ENCODE assay signal across 15 mouse cellular contexts in the genomic region with DNA sequence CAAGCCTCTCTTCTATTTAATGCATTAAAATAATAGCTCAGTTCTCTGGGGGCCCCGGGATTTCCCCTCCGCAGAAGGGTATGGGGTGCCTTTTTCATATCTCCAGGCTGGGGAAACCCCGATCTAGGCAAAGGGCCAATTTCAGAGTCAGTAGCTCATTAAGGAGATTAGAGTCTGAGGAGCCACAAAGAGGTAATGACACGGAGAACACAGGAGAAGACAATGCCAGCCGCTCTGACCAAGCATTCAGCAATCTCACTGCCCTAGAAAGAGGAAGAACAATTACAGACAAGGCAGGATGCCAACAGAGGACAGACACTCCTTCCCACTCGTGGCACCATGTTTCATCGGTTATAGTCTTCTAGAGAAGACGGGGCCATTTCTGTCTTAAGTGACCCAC. TPM values are rescaled to one million over a fixed set of nuclear protein-coding genes. Genes with fewer than 3 reads are reported as not detected.
DNase-seq lines count a peak whose midpoint lies in the region; ATAC-seq and TF ChIP-seq lines count a peak whose summit lies in the region.
"Had no signal": no experiment of that assay in that cellular context is flagged by ENCODE, and none has a peak within 500 bp of the region (broad histone marks: within the 10 kb centered on the region; RNA-seq: fewer than 3 reads in every experiment).

No protein-coding gene starts in this region.

- no peak overlapping the region for H3K4me3 ChIP-seq in layer of hippocampus, adult 2 months
- H3K4me3 ChIP-seq: neural tube, embryonic 12.5 days had no signal

- TF ChIP-seq CTCF in layer of hippocampus, adult 2 months (conservative IDR thresholded peaks at IDR 0.05), result no peak

- peak; percentile 7 for DNase-seq in lung, postnatal 14 days
- DNase-seq in lung, postnatal 4 days, result no peak
- peak; percentile 27 to 40 for DNase-seq in natural killer cell, adult 2 months (ENCODE audit: low spot score in 2 of 2)
- DNase-seq in thymus, postnatal 4 days, result no peak
- DNase-seq in layer of hippocampus, adult 2 months (ENCODE audit: low spot score in 2 of 2), result no peak
- DNase-seq: adrenal gland, postnatal 14 days; cerebellum, adult 11 months; gastrocnemius, postnatal 14 days; kidney, postnatal 14 days; layer of hippocampus, postnatal 36 days; right cerebral cortex, postnatal 14 days had no signal

- H3K27ac ChIP-seq in layer of hippocampus, adult 2 months, result no peak overlapping the region
- H3K27ac ChIP-seq: neural tube, embryonic 12.5 days had no signal

- ATAC-seq in CD4-positive, CD25-positive, alpha-beta regulatory T cell, adult 4 months, result peak; percentile 97
- peak; percentile 85 for ATAC-seq in activated CD4-positive, CD25-positive, alpha-beta regulatory T cell, adult 4 months

RNA-seq across cellular contexts. Expression of a gene that starts 17.3 kb away (rescaled TPM):
- polyA plus RNA-seq in CD4-positive, CD25-positive, alpha-beta regulatory T cell, adult 4 months (2017; shearing (Covaris generic)), result 10 to 100 TPM; 46.6 to 51.0 TPM
- polyA plus RNA-seq in activated CD4-positive, CD25-positive, alpha-beta regulatory T cell, adult 4 months (2017; shearing (Covaris generic)), result 10 to 100 TPM; 40.3 to 43.7 TPM
- total RNA-seq in layer of hippocampus, adult 2 months (2021), result 10 to 100 TPM; 32.9 to 34.1 TPM

RNA-seq across cellular contexts. Expression of a gene that starts 30.8 kb away (rescaled TPM):
- polyA plus RNA-seq in CD4-positive, CD25-positive, alpha-beta regulatory T cell, adult 4 months (2017; shearing (Covaris generic)), result 10 to 100 TPM; 49.2 to 69.1 TPM
- 10 to 100 TPM; 42.3 to 58.3 TPM for polyA plus RNA-seq in activated CD4-positive, CD25-positive, alpha-beta regulatory T cell, adult 4 months (2017; shearing (Covaris generic))
- total RNA-seq in layer of hippocampus, adult 2 months (2021), result 1 to 10 TPM; 1.7 to 2.2 TPM
- polyA plus RNA-seq: intestine, embryonic 14.5 days had no signal

Comparison
In these comparisons a context has a peak if more than half of its experiments do, and no peak if none do; other contexts are left out.
1. DNase-seq: peak in lung, postnatal 14 days (single experiment) and natural killer cell, adult 2 months (2 of 2); none in lung, postnatal 4 days (0 of 2), thymus, postnatal 4 days (single experiment) and layer of hippocampus, adult 2 months (0 of 2).